Mouse (Mus musculus) spleen, postnatal 0 days (tissue): ENCODE data around the gene Efna4. TPM values are rescaled to one million over a fixed set of nuclear protein-coding genes. Genes with fewer than 3 reads are reported as not detected.

Source experiments
- polyA plus RNA-seq: library from polyadenylated mRNA; unstranded; fragments of >200 nt; fragmentation: Nextera tagmentation; extraction: Ambion mirVana; gene quantifications from 2 replicates; pipeline ENCODE4 v1.2.1, GENCODE M21; 2015

Efna4 gene
- 2.4 and 2.6 TPM in 2 replicates for polyA plus RNA-seq

DNA sequence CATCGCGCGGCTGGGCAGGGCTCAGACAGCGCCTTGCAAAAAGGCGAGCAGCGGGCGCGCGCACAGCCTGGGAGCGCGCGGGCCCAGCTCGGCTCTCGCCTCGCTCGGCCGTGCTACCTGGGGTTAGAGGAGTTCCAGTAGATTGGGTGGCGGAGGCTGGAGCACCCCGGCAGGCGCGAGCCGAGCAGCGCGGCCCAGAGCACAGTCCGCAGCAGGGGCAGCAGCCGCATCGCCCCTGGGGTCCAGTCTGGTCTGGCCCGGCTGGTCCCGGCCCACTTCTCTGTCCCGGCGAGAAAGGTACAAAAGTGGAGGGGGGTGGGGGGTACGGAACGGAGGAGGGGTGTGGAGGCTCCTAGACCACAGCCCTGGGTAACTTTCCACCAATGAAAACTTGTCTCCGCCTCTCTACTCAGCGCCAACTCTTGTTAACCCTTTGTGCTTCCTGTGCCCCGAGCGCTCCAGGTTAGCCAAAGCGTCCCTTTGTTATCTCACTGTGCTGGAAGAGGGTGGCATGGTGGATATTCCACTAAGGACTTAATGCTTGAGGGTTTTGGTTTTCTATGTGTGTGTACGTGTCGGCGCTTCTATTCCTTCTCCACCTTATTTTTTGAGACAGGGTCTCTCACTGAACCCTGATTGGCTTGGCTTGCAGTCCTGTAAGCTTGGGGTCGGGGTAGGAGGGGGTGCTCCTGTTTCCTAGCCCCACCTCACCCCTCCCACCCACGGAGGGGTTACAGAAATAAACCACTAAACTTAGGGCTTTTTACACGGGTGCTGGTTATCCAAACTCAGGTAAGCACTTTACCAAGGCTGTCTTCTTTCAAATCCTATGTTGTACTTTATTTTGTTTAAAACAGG, at the start of gene Efna4:
Gene Efna4, minus strand, starts transcription at position 308 of the 858 bp plus-strand sequence.

DNA sequence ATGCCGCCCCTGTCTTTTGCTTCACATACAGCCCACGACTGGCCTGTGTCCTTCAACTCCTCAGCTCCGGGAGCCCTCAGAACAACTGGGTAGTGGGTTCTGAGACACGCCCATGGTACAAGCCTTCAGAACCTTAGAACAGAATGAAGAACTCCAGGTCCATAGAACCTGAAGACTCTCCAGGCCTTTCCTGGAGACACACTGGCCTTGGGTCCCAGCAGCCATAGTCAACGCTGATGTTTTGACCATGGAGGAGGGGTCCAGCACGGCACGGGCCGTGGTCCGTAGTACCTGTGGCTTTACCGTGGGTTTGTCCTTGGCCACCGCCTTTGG, 27.3 kb upstream of the Efna4 start, which contains the start of gene Dcst1:
Gene Dcst1, minus strand, starts transcription at position 101 of the 333 bp plus-strand sequence.

GRCm38 (mm10) chr3:89361675-89362074, 23.8 kb upstream of the Efna4 start, which contains the start of gene Dcst2:
Gene Dcst2, plus strand, starts transcription at chr3:89361975.

GRCm38 (mm10) chr3:89349869-89350501, 12.2 kb upstream of the Efna4 start, which contains the start of gene Adam15:
Gene Adam15, minus strand, starts transcription at chr3:89349996.

DNA sequence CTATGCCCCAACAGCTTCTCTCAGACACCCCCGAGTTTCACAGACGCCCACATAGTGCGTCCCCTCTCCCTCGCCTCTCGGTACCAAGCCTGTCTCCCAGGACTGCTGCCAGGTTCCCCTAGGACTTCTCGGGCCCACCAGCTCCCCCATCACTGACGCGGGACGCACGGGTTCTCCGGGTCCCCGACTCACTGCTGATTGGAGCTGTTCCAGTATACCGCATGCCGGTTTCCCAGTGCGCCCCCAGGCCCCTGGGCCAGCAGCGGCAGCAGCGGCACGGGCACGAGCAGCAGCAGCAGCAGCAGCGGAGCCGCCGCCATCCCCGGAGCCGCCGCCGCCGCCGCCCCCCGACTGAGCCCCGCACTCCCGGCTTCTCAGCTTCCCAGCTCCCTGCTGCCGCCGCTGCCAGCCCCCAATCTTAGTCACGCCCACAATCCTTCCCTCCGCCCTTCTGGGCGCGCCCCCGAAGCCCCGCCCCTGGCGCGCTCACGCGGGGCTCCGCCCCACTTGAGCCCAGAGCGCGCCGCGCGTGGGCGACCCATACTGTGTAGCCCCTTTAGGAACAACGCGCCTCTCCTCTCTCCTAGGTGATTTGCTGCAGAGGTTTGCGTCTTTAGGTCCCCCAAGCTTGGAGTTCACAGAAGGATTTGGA, 15.2 kb downstream of the Efna4 start, which contains the start of gene Efna3:
Gene Efna3, minus strand, starts transcription at position 452 of the 652 bp plus-strand sequence.

Other genes starting within 250 kb of the Efna4 start
- 5.8 and 6.5 TPM in 2 replicates for gene Rusc1, start 244.7 kb downstream of the Efna4 start, polyA plus RNA-seq
- not detected in 2 replicates for gene Gm43738, start 236.9 kb downstream of the Efna4 start, polyA plus RNA-seq
- 52.6 and 62.7 TPM in 2 replicates for gene Fdps, start 236.1 kb downstream of the Efna4 start, polyA plus RNA-seq
- gene Pklr, start 201.9 kb downstream of the Efna4 start, polyA plus RNA-seq = 37.9 and 48.2 TPM in 2 replicates
- gene Hcn3, start 177.8 kb downstream of the Efna4 start, polyA plus RNA-seq = 0.87 and 0.97 TPM in 2 replicates
- gene Clk2, start 173.2 kb downstream of the Efna4 start, polyA plus RNA-seq = 14.5 and 15.9 TPM in 2 replicates
- 51.1 and 56.9 TPM in 2 replicates for gene Scamp3, start 160.6 kb downstream of the Efna4 start, polyA plus RNA-seq
- 3.4 and 7.0 TPM in 2 replicates for gene Fam189b, start 154.9 kb downstream of the Efna4 start, polyA plus RNA-seq
- gene Gba, start 135.1 kb downstream of the Efna4 start, polyA plus RNA-seq = 27.4 and 34.1 TPM in 2 replicates
- gene Thbs3, start 122.8 kb downstream of the Efna4 start, polyA plus RNA-seq = 4.1 and 6.7 TPM in 2 replicates
- gene Mtx1, start 110.9 kb downstream of the Efna4 start, polyA plus RNA-seq = 110 and 117 TPM in 2 replicates
- gene Muc1, start 109.0 kb downstream of the Efna4 start, polyA plus RNA-seq = 0.24 and 0.66 TPM in 2 replicates
- 142 and 145 TPM in 2 replicates for gene Krtcap2, start 92.1 kb downstream of the Efna4 start, polyA plus RNA-seq
- 0.10 and 0.32 TPM in 2 replicates for gene Trim46, start 91.7 kb downstream of the Efna4 start, polyA plus RNA-seq
- 92.8 and 112 TPM in 2 replicates for gene Dpm3, start 78.7 kb downstream of the Efna4 start, polyA plus RNA-seq
- gene Slc50a1, start 67.5 kb downstream of the Efna4 start, polyA plus RNA-seq = 36.7 and 47.5 TPM in 2 replicates
- gene Efna1, start 56.9 kb downstream of the Efna4 start, polyA plus RNA-seq = 12.4 and 15.9 TPM in 2 replicates
- 0.12 and 0.20 TPM in 2 replicates for gene Efna3, start 15.1 kb downstream of the Efna4 start, polyA plus RNA-seq
- 32.1 and 39.1 TPM in 2 replicates for gene Adam15, start 12.0 kb upstream of the Efna4 start, polyA plus RNA-seq
- 0.07 TPM in 1 of 2 replicates, not detected in the other for gene Dcst2, start 23.9 kb upstream of the Efna4 start, polyA plus RNA-seq
- gene Dcst1, start 27.2 kb upstream of the Efna4 start, polyA plus RNA-seq = 0.10 and 0.22 TPM in 2 replicates
- gene Zbtb7b, start 56.7 kb upstream of the Efna4 start, polyA plus RNA-seq = 2.5 and 4.8 TPM in 2 replicates
- gene Lenep, start 64.8 kb upstream of the Efna4 start, polyA plus RNA-seq = not detected in 2 replicates
- gene Flad1, start 73.8 kb upstream of the Efna4 start, polyA plus RNA-seq = 17.2 and 17.7 TPM in 2 replicates
- 345 and 362 TPM in 2 replicates for gene Cks1b, start 80.4 kb upstream of the Efna4 start, polyA plus RNA-seq
- 42.6 and 45.2 TPM in 2 replicates for gene Shc1, start 80.4 kb upstream of the Efna4 start, polyA plus RNA-seq
- 13.2 and 16.6 TPM in 2 replicates for gene Pygo2, start 92.2 kb upstream of the Efna4 start, polyA plus RNA-seq
- 19.8 and 25.3 TPM in 2 replicates for gene Pbxip1, start 98.7 kb upstream of the Efna4 start, polyA plus RNA-seq
- 25.5 and 26.8 TPM in 2 replicates for gene Pmvk, start 116.5 kb upstream of the Efna4 start, polyA plus RNA-seq
- 0.43 and 1.0 TPM in 2 replicates for gene Kcnn3, start 182.1 kb upstream of the Efna4 start, polyA plus RNA-seq